Mouse (Mus musculus) ovary, adult 18-20 months (tissue): ENCODE measurements at regions not wholly inside any gene's neighbourhood (a gene's known extent, or its start where the extent isn't known, plus 50 kb on each side); places are given as distances from the start of the nearest gene placed in this dataset.

Source experiments
- DNase-seq: peaks from one replicate; pipeline ENCODE4 v3.0.0; 2022; ENCODE audit warnings: low spot score, mixed read lengths

- DNase-seq = no peak
Measured at GRCm38 (mm10) chrX:77009336-77009735, 406.6 kb upstream of the Cldn34d start.

- no peak for DNase-seq
Measured at GRCm38 (mm10) chrX:77013890-77014289, 411.2 kb upstream of the Cldn34d start.

- peak; percentile 45 for DNase-seq
Measured at GRCm38 (mm10) chrX:77050401-77051381, 448.0 kb upstream of the Cldn34d start.

- no peak for DNase-seq
Measured at GRCm38 (mm10) chrX:77052036-77052435, 449.3 kb upstream of the Cldn34d start.

- DNase-seq = no peak
Measured at GRCm38 (mm10) chrX:77079776-77080175, 431.0 kb upstream of the Tbl1x start.

- DNase-seq = no peak
Measured at GRCm38 (mm10) chrX:77082716-77083115, 428.1 kb upstream of the Tbl1x start.

- no peak for DNase-seq
Measured at GRCm38 (mm10) chrX:77121761-77122160, 389.1 kb upstream of the Tbl1x start.
